Mouse (Mus musculus) thymus, adult 2 months (tissue): ENCODE results near the gene Olfr1411. TPM values are rescaled to one million over a fixed set of nuclear protein-coding genes. Genes with fewer than 3 reads are reported as not detected.

ENCODE experiments used
- DNase-seq: peaks from one replicate; pipeline ENCODE4 v3.0.0; 2021
- H3K27ac ChIP-seq: fragments of 200-500 bp; 2 replicates; pipeline ENCODE4 v1.5.1; 2012; ENCODE audit warnings: low read length, control low read depth; ENCODE audit not compliant: control insufficient read depth, insufficient read depth
- H3K27me3 ChIP-seq: fragments of 200-500 bp; 2 replicates; pipeline ENCODE4 v1.6.1; 2012; ENCODE audit warnings: mild to moderate bottlenecking, low read length, moderate library complexity, mixed read lengths; ENCODE audit not compliant: control insufficient read depth, insufficient read depth
- H3K36me3 ChIP-seq: fragments of 200-500 bp; 2 replicates; pipeline ENCODE4 v1.6.1; 2012; ENCODE audit warnings: mild to moderate bottlenecking, low read length, moderate library complexity; ENCODE audit not compliant: control insufficient read depth, insufficient read depth
- H3K4me1 ChIP-seq: fragments of 200-500 bp; replicated peaks from 2 replicates; pipeline ENCODE4 v1.6.1; 2012; ENCODE audit warnings: low read length; ENCODE audit not compliant: control insufficient read depth, insufficient read depth
- H3K4me3 ChIP-seq: fragments of 200-500 bp; 2 replicates; pipeline ENCODE4 v1.5.1; 2012; ENCODE audit warnings: mild to moderate bottlenecking, low read length, control low read depth, moderate library complexity; ENCODE audit not compliant: control insufficient read depth, insufficient read depth
- CTCF ChIP-seq: fragments of 200-500 bp; IDR thresholded peaks from 2 replicates; pipeline ENCODE4 v1.5.1; 2012; ENCODE audit warnings: mild to moderate bottlenecking, control low read depth, low read length, moderate library complexity, borderline replicate concordance; ENCODE audit not compliant: control insufficient read depth, poor library complexity, insufficient read depth; ENCODE audit errors: extremely low read depth
- POLR2A ChIP-seq: fragments of 200-500 bp; IDR thresholded peaks from 2 replicates; pipeline ENCODE4 v1.6.1; 2012; ENCODE audit warnings: mild to moderate bottlenecking, low read length, control low read depth, moderate library complexity; ENCODE audit not compliant: control insufficient read depth, poor library complexity, insufficient read depth; ENCODE audit errors: extremely low read depth
- WGBS: fragments of 180-500 bp; shearing (Covaris S2); methylation state at CpG from one replicate; pipeline ENCODE4 v1.1.7; 2018; 5-methylcytosine and 5-hydroxymethylcytosine counted together
- polyA plus RNA-seq: library from polyadenylated mRNA; depleted of rRNA; stranded (reverse); fragments of >200 nt; gene quantifications from 2 replicates; pipeline ENCODE4 v1.2.3, GENCODE M21; 2012

The Olfr1411 gene
- polyA plus RNA-seq, 1 experiment = 0.11 TPM

DNA sequence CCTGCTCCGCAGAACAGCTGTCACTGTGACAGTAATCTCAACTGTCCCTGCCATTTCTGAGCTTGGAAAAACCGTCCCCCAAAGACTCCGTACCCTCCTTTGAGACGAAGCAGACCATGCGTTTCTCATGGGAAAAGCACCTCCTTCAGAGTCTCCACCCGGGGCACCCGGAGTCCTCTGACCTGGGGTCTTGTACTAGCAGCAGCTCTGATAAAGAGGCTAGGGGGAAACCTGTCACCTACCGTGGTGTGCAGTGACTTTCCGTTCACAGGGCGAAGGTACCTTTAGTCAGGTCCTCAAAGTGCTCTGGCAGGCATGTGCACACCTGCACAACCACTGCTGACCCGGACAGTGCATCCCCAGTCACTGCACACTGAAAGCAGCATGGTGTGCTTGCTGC lies 42.5 kb downstream of the Olfr1411 start:
- H3K4me1 ChIP-seq = peaks cover 24% of the 10 kb centered on the region
- H3K36me3 ChIP-seq = peaks cover 17% of the 10 kb centered on the region; the same call in 1 of the 2 replicates
- no peaks in the 10 kb centered on the region for H3K27me3 ChIP-seq
- TF ChIP-seq CTCF (no peak), POLR2A (no peak)
- 97% methylated on average over 11 of the region's 11 CpGs for WGBS
- no peak overlapping the region for H3K27ac ChIP-seq
- no peak for DNase-seq
- H3K4me3 ChIP-seq = no peak overlapping the region

- TF ChIP-seq CTCF = no peak
- no peak for TF ChIP-seq POLR2A
- Histone ChIP-seq H3K27ac (no peak overlapping the region), H3K4me3 (no peak overlapping the region), H3K36me3 (peaks cover 17% of the 10 kb centered on the region; the same call in 1 of the 2 replicates), H3K27me3 (no peaks in the 10 kb centered on the region), H3K4me1 (peaks cover 28% of the 10 kb centered on the region)
- WGBS = 98% methylated on average over 15 of the region's 15 CpGs
- no peak for DNase-seq
These were observed 43.4 kb downstream of the Olfr1411 start for GRCm38 (mm10) chr1:92637501-92638172.

GRCm38 (mm10) chr1:92638181-92638580 lies 44.0 kb downstream of the Olfr1411 start:
- no peak for DNase-seq
- TF ChIP-seq CTCF = no peak
- TF ChIP-seq POLR2A = no peak
- Histone ChIP-seq H3K27me3 (no peaks in the 10 kb centered on the region), H3K4me3 (no peak overlapping the region), H3K27ac (no peak overlapping the region), H3K4me1 (peaks cover 26% of the 10 kb centered on the region), H3K36me3 (peaks cover 17% of the 10 kb centered on the region; the same call in 1 of the 2 replicates)
- WGBS = 99% methylated on average over 3 of the region's 3 CpGs

DNA sequence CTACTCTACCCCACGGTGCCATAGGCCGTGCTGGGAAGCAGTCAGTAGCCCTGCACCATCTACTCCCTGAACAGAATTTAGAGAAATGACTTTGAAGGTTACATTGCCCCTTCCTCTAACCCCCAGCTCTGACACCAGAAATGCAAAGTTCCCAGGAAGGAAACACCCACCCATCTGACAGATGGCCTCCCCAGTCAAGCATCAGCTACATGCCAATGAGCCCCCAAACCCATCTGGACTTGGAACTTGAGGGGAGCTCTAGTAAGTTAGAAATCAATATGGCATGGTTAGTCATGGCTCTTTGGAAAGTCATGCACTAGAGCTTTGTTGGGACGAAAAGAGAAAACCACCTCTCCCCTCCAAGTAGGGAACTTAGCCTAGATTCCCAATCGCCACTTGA lies 44.5 kb downstream of the Olfr1411 start:
- Histone ChIP-seq H3K27me3 (no peaks in the 10 kb centered on the region), H3K4me1 (peaks cover 26% of the 10 kb centered on the region), H3K4me3 (no peak overlapping the region), H3K36me3 (peaks cover 17% of the 10 kb centered on the region; the same call in 1 of the 2 replicates), H3K27ac (no peak overlapping the region)
- TF ChIP-seq CTCF (no peak), POLR2A (no peak)
- DNase-seq = no peak
- WGBS = 93% methylated on average over 4 of the region's 4 CpGs

- WGBS = 23% methylated on average over 6 of the region's 6 CpGs
These were observed 46.2 kb downstream of the Olfr1411 start for GRCm38 (mm10) chr1:92640393-92640792.

GRCm38 (mm10) chr1:92641514-92642272 lies 47.5 kb downstream of the Olfr1411 start, which contains the start of gene Cops9:
Cops9 (minus strand) TSS chr1:92641985.
- TF ChIP-seq POLR2A (peak; percentile 50; the same call in 1 of the 2 replicates), CTCF (0 out of 2 replicates have a peak, but pooled peaks have one; percentile 44)
- 4% methylated on average over 50 of the region's 50 CpGs for WGBS
- Histone ChIP-seq H3K4me3 (peak within 1 kb of the TSS; percentile 67), H3K27ac (peak within 1 kb of the TSS; percentile 50), H3K27me3 (no peaks in the 10 kb centered on the region), H3K36me3 (peaks cover 9% of the 10 kb centered on the region; the same call in 1 of the 2 replicates), H3K4me1 (peaks cover 26% of the 10 kb centered on the region)
- peak; percentile 88 for DNase-seq

More at GRCm38 (mm10) chr1:92640393-92640792, 46.2 kb downstream of the Olfr1411 start:
- Histone ChIP-seq H3K36me3 (peaks cover 17% of the 10 kb centered on the region; the same call in 1 of the 2 replicates), H3K4me3 (peak overlapping the region; percentile 4; the same call in 1 of the 2 replicates), H3K27me3 (no peaks in the 10 kb centered on the region), H3K4me1 (peaks cover 26% of the 10 kb centered on the region), H3K27ac (peak overlapping the region; percentile 38)
- TF ChIP-seq CTCF = no peak
- peak; percentile 26 for DNase-seq
